25 mouse cellular contexts compared by ENCODE assay signal in genomic region chr12:59135533-59136300, GRCm38 (mm10). TPM values are rescaled to one million over a fixed set of nuclear protein-coding genes. Genes with fewer than 3 reads are reported as not detected.
DNase-seq lines count a peak whose midpoint lies in the region; ATAC-seq and TF ChIP-seq lines count a peak whose summit lies in the region.
"Had no signal": no experiment of that assay in that cellular context is flagged by ENCODE, and none has a peak within 500 bp of the region (broad histone marks: within the 10 kb centered on the region; RNA-seq: fewer than 3 reads in every experiment).

No protein-coding gene starts in this region.

- H3K4me3 ChIP-seq in testis, adult 2 months (ENCODE audit: control insufficient read depth, low read depth, low read length), result no peak overlapping the region
- H3K4me3 ChIP-seq in liver, embryonic 13.5 days (replicated peaks), result peak overlapping the region; percentile 38
- H3K4me3 ChIP-seq in hindbrain, embryonic 16.5 days (ENCODE audit: low read length), result no peak overlapping the region
- H3K4me3 ChIP-seq: embryonic facial prominence, embryonic 15.5 days; hindbrain, embryonic 12.5 days; limb, embryonic 15.5 days; midbrain, embryonic 13.5 days; stomach, embryonic 15.5 days had no signal

- intact Hi-C loops in gastrocnemius, postnatal 14 days (cut with DNase I; ENCODE audit: low total_unique reads), result loop anchor here (10.0 kb wide), 1 partner anchor 71 kb away; the partner anchor contains the start of genes Pnn and Trappc6b

- peak; percentile 48 for ATAC-seq in erythroblast, adult 5-6 weeks (replicated peaks; ENCODE audit: low FRiP score, poor library complexity, severe bottlenecking)
- peak; percentile 14 for ATAC-seq in liver, embryonic 13.5 days (ENCODE audit: low read depth)
- peak; percentile 39 for ATAC-seq in megakaryocyte-erythroid progenitor cell, adult 5-6 weeks (replicated peaks; ENCODE audit: low FRiP score, low TSS enrichment, poor library complexity, severe bottlenecking)
- ATAC-seq in hindbrain, embryonic 16.5 days, result no peak
- ATAC-seq: activated CD4-positive, CD25-positive, alpha-beta regulatory T cell, adult 4 months; forebrain, postnatal 0 days; midbrain, embryonic 13.5 days had no signal

- no peaks in the 10 kb centered on the region for H3K9me3 ChIP-seq in liver, embryonic 13.5 days (replicated peaks)
- no peaks in the 10 kb centered on the region for H3K9me3 ChIP-seq in hindbrain, embryonic 16.5 days (ENCODE audit: control insufficient read depth, low read length)
- H3K9me3 ChIP-seq: embryonic facial prominence, embryonic 15.5 days; hindbrain, embryonic 12.5 days; limb, embryonic 15.5 days; midbrain, embryonic 13.5 days; stomach, embryonic 15.5 days had no signal

- DNase-seq in testis, postnatal 10 days (ENCODE audit: low spot score), result no peak
- peak; percentile 21 for DNase-seq in liver, embryonic 13.5 days
- DNase-seq in spleen, postnatal 36 days (ENCODE audit: low spot score in 2 of 2), result no peak
- no peak for DNase-seq in gastrocnemius, postnatal 14 days
- DNase-seq: adrenal gland, postnatal 10 days; B cell, adult 2 months; cerebellum, adult 11 months; cerebellum, adult 9-11 months; forebrain, postnatal 0 days; kidney, adult 18-20 months; kidney, postnatal 4 days; layer of hippocampus, adult 9-11 months; right cerebral cortex, postnatal 4 days had no signal

- peak overlapping the region; percentile 56 for H3K9ac ChIP-seq in liver, embryonic 13.5 days
- no peak overlapping the region for H3K9ac ChIP-seq in hindbrain, embryonic 16.5 days (ENCODE audit: low read depth, low read length)
- H3K9ac ChIP-seq: embryonic facial prominence, embryonic 15.5 days; forebrain, postnatal 0 days; hindbrain, embryonic 12.5 days; limb, embryonic 15.5 days; midbrain, embryonic 13.5 days; stomach, embryonic 15.5 days had no signal

- no peaks in the 10 kb centered on the region for H3K27me3 ChIP-seq in testis, adult 2 months (ENCODE audit: control insufficient read depth, insufficient read depth, low read length)
- H3K27me3 ChIP-seq in liver, embryonic 13.5 days, result no peaks in the 10 kb centered on the region
- no peaks in the 10 kb centered on the region for H3K27me3 ChIP-seq in hindbrain, embryonic 16.5 days (replicated peaks; ENCODE audit: control insufficient read depth, insufficient read depth, low read length)
- H3K27me3 ChIP-seq: CH12.LX; embryonic facial prominence, embryonic 15.5 days; hindbrain, embryonic 12.5 days; limb, embryonic 15.5 days; midbrain, embryonic 13.5 days; stomach, embryonic 15.5 days had no signal

- TF ChIP-seq POLR2A in testis, adult 2 months (IDR thresholded peaks at IDR 0.05; ENCODE audit: control insufficient read depth, low read depth, low read length), result no peak

- H3K36me3 ChIP-seq in testis, adult 2 months (ENCODE audit: control insufficient read depth, insufficient read depth, low read length), result no peaks in the 10 kb centered on the region; the same call in 1 of the 2 replicates
- peaks cover 34% of the 10 kb centered on the region for H3K36me3 ChIP-seq in liver, embryonic 13.5 days
- peaks cover 5% of the 10 kb centered on the region; the same call in 1 of the 2 replicates for H3K36me3 ChIP-seq in hindbrain, embryonic 16.5 days (ENCODE audit: control insufficient read depth, insufficient read depth, low read length)

- no peaks in the 10 kb centered on the region for H3K4me1 ChIP-seq in testis, adult 2 months (ENCODE audit: control insufficient read depth, insufficient read depth, low read length)
- peaks cover 56% of the 10 kb centered on the region for H3K4me1 ChIP-seq in liver, embryonic 13.5 days (replicated peaks)
- peaks cover 13% of the 10 kb centered on the region for H3K4me1 ChIP-seq in hindbrain, embryonic 16.5 days (ENCODE audit: control insufficient read depth, insufficient read depth, low read depth, low read length)

- WGBS in liver, embryonic 13.5 days (ENCODE audit: insufficient replicate concordance), result 48% methylated on average over 13 of the region's 13 CpGs
- 94% methylated on average over 13 of the region's 13 CpGs for WGBS in hindbrain, embryonic 16.5 days

- 0 out of 2 replicates have a peak overlapping the region, but pooled peaks have one; percentile 6 for H3K27ac ChIP-seq in testis, adult 2 months (ENCODE audit: control insufficient read depth, insufficient read depth, low read depth, low read length)
- peak overlapping the region; percentile 75 for H3K27ac ChIP-seq in liver, embryonic 13.5 days
- no peak overlapping the region for H3K27ac ChIP-seq in hindbrain, embryonic 16.5 days (ENCODE audit: low read depth, low read length)
- H3K27ac ChIP-seq: embryonic facial prominence, embryonic 15.5 days; hindbrain, embryonic 12.5 days; limb, embryonic 15.5 days; macrophage; midbrain, embryonic 13.5 days; stomach, embryonic 15.5 days had no signal

- TF ChIP-seq CTCF in testis, adult 2 months (IDR thresholded peaks at IDR 0.05; ENCODE audit: control insufficient read depth, insufficient read depth, insufficient replicate concordance, low read depth, low read length), result no peak

- H3K4me2 ChIP-seq in liver, embryonic 13.5 days, result peak overlapping the region; percentile 63
- H3K4me2 ChIP-seq in hindbrain, embryonic 16.5 days (ENCODE audit: low read length), result no peak overlapping the region
- H3K4me2 ChIP-seq: embryonic facial prominence, embryonic 15.5 days; hindbrain, embryonic 12.5 days; limb, embryonic 15.5 days; midbrain, embryonic 13.5 days; stomach, embryonic 15.5 days had no signal

RNA-seq across cellular contexts. Expression of gene Mia2, which starts 40.1 kb away (rescaled TPM):
- 19.0 and 21.9 TPM in 2 replicates for polyA plus RNA-seq in testis, adult 2 months (2012; rRNA removed)
- total RNA-seq in erythroblast, adult 5-6 weeks (2015; ENCODE audit: low replicate concordance), result 40.5 and 54.1 TPM in 2 replicates
- 66.7 and 125 TPM in 2 replicates for total RNA-seq in erythroblast, adult 5-6 weeks (2017; ENCODE audit: low replicate concordance)
- 47.8 and 63.2 TPM in 2 replicates for polyA plus RNA-seq in liver, embryonic 13.5 days (2015; fragmentation: Nextera tagmentation; extraction: Ambion mirVana)
- total RNA-seq in megakaryocyte-erythroid progenitor cell, adult 5-6 weeks (2014; fragmentation: Nextera tagmentation), result 99.9 and 136 TPM in 2 replicates
- total RNA-seq in megakaryocyte-erythroid progenitor cell, adult 5-6 weeks (2017), result 158 and 174 TPM in 2 replicates
- polyA plus RNA-seq in hindbrain, embryonic 16.5 days (2015; fragmentation: Nextera tagmentation; extraction: Ambion mirVana), result 32.8 and 33.7 TPM in 2 replicates
- 10 to 100 TPM; 62.5 to 69.8 TPM for total RNA-seq in gastrocnemius, postnatal 14 days (2021)
